In the genomic region with DNA sequence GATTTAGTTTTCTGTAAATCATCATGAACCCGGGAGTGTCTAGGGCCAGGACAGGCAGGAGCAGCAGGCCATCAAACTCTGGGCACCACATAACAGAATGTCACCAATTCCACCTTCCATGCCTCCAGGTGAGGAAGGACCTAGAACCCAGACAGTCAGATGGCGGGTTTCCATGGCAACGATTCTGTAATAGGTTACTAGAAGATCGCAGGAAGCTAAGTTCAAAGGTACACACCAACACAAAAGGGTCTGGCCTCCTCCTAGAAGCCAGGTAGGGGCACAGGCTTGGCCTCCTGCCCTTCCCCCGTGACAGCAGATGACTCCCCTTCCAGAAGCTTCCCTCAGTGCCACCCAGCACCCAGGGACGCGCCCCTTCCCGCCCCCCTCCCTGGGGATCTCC, we compare ENCODE assay signal across 8 mouse cellular contexts. TPM values are rescaled to one million over a fixed set of nuclear protein-coding genes. Genes with fewer than 3 reads are reported as not detected.
A peak's percentile ranks its signal among the peaks of the same experiment; 100 is the strongest.
DNase-seq lines count a peak whose midpoint lies in the region; ATAC-seq and TF ChIP-seq lines count a peak whose summit lies in the region.

No protein-coding gene starts in this region.

- no peaks in the 10 kb centered on the region for H3K27me3 ChIP-seq in heart, embryonic 10.5 days (ENCODE audit: insufficient read depth, poor library complexity, severe bottlenecking)
- H3K27me3 ChIP-seq in limb, embryonic 14.5 days (ENCODE audit: control insufficient read depth, insufficient read depth, low read length) = no peaks in the 10 kb centered on the region
- no peaks in the 10 kb centered on the region for H3K27me3 ChIP-seq in midbrain, embryonic 14.5 days (ENCODE audit: control insufficient read depth, insufficient read depth, low read length)

- DNase-seq in adrenal gland, postnatal 36 days = peak; percentile 14 to 38
- DNase-seq in adrenal gland, postnatal 14 days = no peak
- DNase-seq in embryo, embryonic 10 days (ENCODE audit: low spot score) = peak; percentile 54
- DNase-seq in heart, embryonic 10.5 days (ENCODE audit: low spot score) = no peak
- DNase-seq in kidney, adult 9 months = peak; percentile 81
- DNase-seq in limb, embryonic 14.5 days (ENCODE audit: low spot score) = peak; percentile 62
- peak; percentile 75 for DNase-seq in midbrain, embryonic 14.5 days
- DNase-seq in testis, postnatal 10 days (ENCODE audit: low spot score) = peak; percentile 54

- no peak for TF ChIP-seq POLR2A in limb, embryonic 14.5 days (IDR thresholded peaks at IDR 0.05; ENCODE audit: borderline replicate concordance, extremely low read depth, insufficient read depth, insufficient read length)

- H3K4me3 ChIP-seq in heart, embryonic 10.5 days = peak overlapping the region; percentile 82
- peak overlapping the region; percentile 84 for H3K4me3 ChIP-seq in limb, embryonic 14.5 days (replicated peaks; ENCODE audit: low read length)
- H3K4me3 ChIP-seq in midbrain, embryonic 14.5 days (replicated peaks; ENCODE audit: low read depth, low read length) = peak overlapping the region; percentile 83

- no peaks in the 10 kb centered on the region; the same call in 1 of the 2 replicates for H3K9me3 ChIP-seq in heart, embryonic 10.5 days
- H3K9me3 ChIP-seq in limb, embryonic 14.5 days (ENCODE audit: control insufficient read depth, low read length) = no peaks in the 10 kb centered on the region
- H3K9me3 ChIP-seq in midbrain, embryonic 14.5 days (ENCODE audit: control insufficient read depth, low read length) = no peaks in the 10 kb centered on the region

- ATAC-seq in limb, embryonic 14.5 days (ENCODE audit: low FRiP score, low read depth) = no peak
- 0 out of 2 replicates have a peak, but pooled peaks have one; percentile 0 for ATAC-seq in midbrain, embryonic 14.5 days (ENCODE audit: low FRiP score, low TSS enrichment)

- peaks cover 12% of the 10 kb centered on the region for H3K36me3 ChIP-seq in heart, embryonic 10.5 days
- peaks cover 16% of the 10 kb centered on the region for H3K36me3 ChIP-seq in limb, embryonic 14.5 days (ENCODE audit: control insufficient read depth, insufficient read depth, low read length)
- H3K36me3 ChIP-seq in midbrain, embryonic 14.5 days (ENCODE audit: control insufficient read depth, insufficient read depth, low read length) = peaks cover 12% of the 10 kb centered on the region

- 21% methylated on average over 8 of the region's 8 CpGs for WGBS in heart, embryonic 10.5 days
- WGBS in limb, embryonic 14.5 days = 14% methylated on average over 8 of the region's 8 CpGs
- WGBS in midbrain, embryonic 14.5 days = 19% methylated on average over 8 of the region's 8 CpGs

- H3K27ac ChIP-seq in heart, embryonic 10.5 days = peak overlapping the region; percentile 90
- peak overlapping the region; percentile 69; the same call in 1 of the 2 replicates for H3K27ac ChIP-seq in limb, embryonic 14.5 days (replicated peaks; ENCODE audit: low read depth, low read length)
- H3K27ac ChIP-seq in midbrain, embryonic 14.5 days (replicated peaks; ENCODE audit: low read depth, low read length) = peak overlapping the region; percentile 84

- H3K9ac ChIP-seq in limb, embryonic 14.5 days (ENCODE audit: low read depth, low read length, severe bottlenecking) = peak overlapping the region; percentile 82
- H3K9ac ChIP-seq in midbrain, embryonic 14.5 days (replicated peaks; ENCODE audit: low read length) = peak overlapping the region; percentile 83

- H3K4me1 ChIP-seq in heart, embryonic 10.5 days = peaks cover 19% of the 10 kb centered on the region
- peaks cover 12% of the 10 kb centered on the region; the same call in 1 of the 2 replicates for H3K4me1 ChIP-seq in limb, embryonic 14.5 days (ENCODE audit: control insufficient read depth, insufficient read depth, low read length)
- H3K4me1 ChIP-seq in midbrain, embryonic 14.5 days (ENCODE audit: control insufficient read depth, insufficient read depth, low read length) = peaks cover 15% of the 10 kb centered on the region; the same call in 1 of the 2 replicates

- H3K4me2 ChIP-seq in limb, embryonic 14.5 days (replicated peaks; ENCODE audit: low read depth, low read length, severe bottlenecking) = peak overlapping the region; percentile 90
- peak overlapping the region; percentile 84 for H3K4me2 ChIP-seq in midbrain, embryonic 14.5 days (ENCODE audit: low read length)

RNA-seq across cellular contexts. Expression of gene Arrdc4, which starts 0.7 kb away (rescaled TPM):
- 10 to 100 TPM; 18.9 to 20.3 TPM for total RNA-seq in adrenal gland, postnatal 36 days (2021)
- total RNA-seq in adrenal gland, postnatal 14 days (2021) = 17.6 and 25.2 TPM in 2 replicates
- 15.2 and 15.9 TPM in 2 replicates for polyA plus RNA-seq in heart, embryonic 10.5 days (2016; fragmentation: Nextera tagmentation; extraction: Ambion mirVana)
- polyA plus RNA-seq in limb, embryonic 14.5 days (2012; rRNA removed) = 16.0 and 16.2 TPM in 2 replicates
- 28.0 and 29.2 TPM in 2 replicates for polyA plus RNA-seq in limb, embryonic 14.5 days (2014; fragmentation: Nextera tagmentation; extraction: Ambion mirVana)
- 23.2 and 25.8 TPM in 2 replicates for polyA plus RNA-seq in midbrain, embryonic 14.5 days (2014; fragmentation: Nextera tagmentation; extraction: Ambion mirVana)

Comparison
In these comparisons a context has a peak if more than half of its experiments do, and no peak if none do; other contexts are left out.
1. DNase-seq: peak in adrenal gland, postnatal 36 days (2 of 2), embryo, embryonic 10 days (single experiment), kidney, adult 9 months (single experiment), limb, embryonic 14.5 days (single experiment), midbrain, embryonic 14.5 days (single experiment) and testis, postnatal 10 days (single experiment); none in adrenal gland, postnatal 14 days (single experiment) and heart, embryonic 10.5 days (single experiment).
2. Peak in every context shown above with its lines, with median percentiles within 50 percentile points of each other: H3K27ac ChIP-seq and H3K4me3 ChIP-seq.